Mouse (Mus musculus): Measurements from ENCODE around the gene Rnf187. TPM values are rescaled to one million over a fixed set of nuclear protein-coding genes. Genes with fewer than 3 reads are reported as not detected.

Rnf187 gene
- polyA plus RNA-seq, 1 experiment from 2014 or later: 381 TPM

GRCm38 (mm10) chr11:58951210-58951609 is 12.5 kb upstream of the Rnf187 start:
- no peak overlapping the region for H3K27ac ChIP-seq (ENCODE audit: low read depth, low read length)
- H3K4me2 ChIP-seq: no peak overlapping the region
- 83% methylated on average over 5 of the region's 5 CpGs for WGBS

GRCm38 (mm10) chr11:58949480-58950431 is 11.0 kb upstream of the Rnf187 start:
- ATAC-seq (ENCODE audit: low FRiP score) (peak; percentile 53), DNase-seq (ENCODE audit: low spot score, missing footprints) (peak; percentile 95)
- Histone ChIP-seq H3K4me3 (ENCODE audit: low read depth, low read length) (peak overlapping the region; percentile 57), H3K36me3 (ENCODE audit: control insufficient read depth, insufficient read depth, low read length) (no peaks in the 10 kb centered on the region), H3K9ac (ENCODE audit: low read length) (peak overlapping the region; percentile 96), H3K27ac (ENCODE audit: low read depth, low read length) (peak overlapping the region; percentile 98), H3K9me3 (ENCODE audit: control insufficient read depth, low read length) (no peaks in the 10 kb centered on the region), H3K27me3 (ENCODE audit: control insufficient read depth, insufficient read depth, low read length) (no peaks in the 10 kb centered on the region), H3K4me2 (peak overlapping the region; percentile 83), H3K4me1 (ENCODE audit: control insufficient read depth, insufficient read depth, low read length) (peaks cover 15% of the 10 kb centered on the region)
- 5% methylated on average over 20 of the region's 20 CpGs for WGBS

More at GRCm38 (mm10) chr11:58951210-58951609, 12.5 kb upstream of the Rnf187 start:
- DNase-seq (ENCODE audit: low spot score, missing footprints) (peak; percentile 84), ATAC-seq (ENCODE audit: low FRiP score) (no peak)
- no peaks in the 10 kb centered on the region for H3K36me3 ChIP-seq (ENCODE audit: control insufficient read depth, insufficient read depth, low read length)
- no peaks in the 10 kb centered on the region for H3K27me3 ChIP-seq (ENCODE audit: control insufficient read depth, insufficient read depth, low read length)
- no peak overlapping the region for H3K4me3 ChIP-seq (ENCODE audit: low read depth, low read length)
- H3K4me1 ChIP-seq (ENCODE audit: control insufficient read depth, insufficient read depth, low read length): peaks cover 22% of the 10 kb centered on the region
- H3K9me3 ChIP-seq (ENCODE audit: control insufficient read depth, low read length): no peaks in the 10 kb centered on the region
- H3K9ac ChIP-seq (ENCODE audit: low read length): no peak overlapping the region

GRCm38 (mm10) chr11:58948542-58949479 is 10.1 kb upstream of the Rnf187 start, which contains the start of gene Hist3h2ba:
TSS of gene Hist3h2ba (plus strand) at chr11:58948920.
- Histone ChIP-seq H3K27ac (ENCODE audit: low read depth, low read length) (peak within 1 kb of the TSS; percentile 98), H3K4me3 (ENCODE audit: low read depth, low read length) (peak within 1 kb of the TSS; percentile 57), H3K27me3 (ENCODE audit: control insufficient read depth, insufficient read depth, low read length) (no peaks in the 10 kb centered on the region), H3K9me3 (ENCODE audit: control insufficient read depth, low read length) (no peaks in the 10 kb centered on the region), H3K9ac (ENCODE audit: low read length) (peak within 1 kb of the TSS; percentile 96), H3K4me2 (peak within 1 kb of the TSS; percentile 83), H3K36me3 (ENCODE audit: control insufficient read depth, insufficient read depth, low read length) (no peaks in the 10 kb centered on the region), H3K4me1 (ENCODE audit: control insufficient read depth, insufficient read depth, low read length) (peaks cover 15% of the 10 kb centered on the region)
- peak; percentile 91 for ATAC-seq (ENCODE audit: low FRiP score)
- peak; percentile 98 for DNase-seq (ENCODE audit: low spot score, missing footprints)
- WGBS: under 1% methylated on average over 48 of the region's 48 CpGs

- peak overlapping the region; percentile 83 for H3K4me2 ChIP-seq
- H3K27ac ChIP-seq (ENCODE audit: low read depth, low read length): peak overlapping the region; percentile 98
- H3K4me1 ChIP-seq (ENCODE audit: control insufficient read depth, insufficient read depth, low read length): peaks cover 11% of the 10 kb centered on the region
- WGBS: 20% methylated on average over 23 of the region's 23 CpGs
- DNase-seq (ENCODE audit: low spot score, missing footprints) (peak; percentile 92), ATAC-seq (ENCODE audit: low FRiP score) (peak; percentile 47; the same call in 1 of the 2 replicates)
- no peaks in the 10 kb centered on the region for H3K27me3 ChIP-seq (ENCODE audit: control insufficient read depth, insufficient read depth, low read length)
- H3K9me3 ChIP-seq (ENCODE audit: control insufficient read depth, low read length): no peaks in the 10 kb centered on the region
- H3K36me3 ChIP-seq (ENCODE audit: control insufficient read depth, insufficient read depth, low read length): no peaks in the 10 kb centered on the region
- peak overlapping the region; percentile 80 for H3K9ac ChIP-seq (ENCODE audit: low read length)
- H3K4me3 ChIP-seq (ENCODE audit: low read depth, low read length): peak overlapping the region; percentile 57
Observed at GRCm38 (mm10) chr11:58947798-58948528, 9.2 kb upstream of the Rnf187 start.

GRCm38 (mm10) chr11:58947306-58947705 is 8.6 kb upstream of the Rnf187 start:
- no peak for ATAC-seq (ENCODE audit: low FRiP score)
- DNase-seq (ENCODE audit: low spot score, missing footprints): no peak
- Histone ChIP-seq H3K9me3 (ENCODE audit: control insufficient read depth, low read length) (no peaks in the 10 kb centered on the region), H3K9ac (ENCODE audit: low read length) (peak overlapping the region; percentile 80; the same call in 1 of the 2 replicates), H3K4me3 (ENCODE audit: low read depth, low read length) (no peak overlapping the region), H3K27me3 (ENCODE audit: control insufficient read depth, insufficient read depth, low read length) (no peaks in the 10 kb centered on the region), H3K4me2 (peak overlapping the region; percentile 83; the same call in 1 of the 2 replicates), H3K4me1 (ENCODE audit: control insufficient read depth, insufficient read depth, low read length) (peaks cover 11% of the 10 kb centered on the region), H3K36me3 (ENCODE audit: control insufficient read depth, insufficient read depth, low read length) (no peaks in the 10 kb centered on the region), H3K27ac (ENCODE audit: low read depth, low read length) (no peak overlapping the region)
- WGBS: 81% methylated on average over 3 of the region's 3 CpGs

GRCm38 (mm10) chr11:58944136-58944535 is 5.4 kb upstream of the Rnf187 start:
- Histone ChIP-seq H3K4me3 (ENCODE audit: low read depth, low read length) (no peak overlapping the region), H3K27ac (ENCODE audit: low read depth, low read length) (no peak overlapping the region)

GRCm38 (mm10) chr11:58939088-58939439 is 348 bp upstream of the Rnf187 start:
- H3K4me2 ChIP-seq: peak overlapping the region; percentile 98
- H3K36me3 ChIP-seq (ENCODE audit: control insufficient read depth, insufficient read depth, low read length): peaks cover 5% of the 10 kb centered on the region; the same call in 1 of the 2 replicates
- peaks cover 14% of the 10 kb centered on the region for H3K4me1 ChIP-seq (ENCODE audit: control insufficient read depth, insufficient read depth, low read length)
- H3K9me3 ChIP-seq (ENCODE audit: control insufficient read depth, low read length): no peaks in the 10 kb centered on the region
- peak overlapping the region; percentile 97 for H3K9ac ChIP-seq (ENCODE audit: low read length)
- H3K4me3 ChIP-seq (ENCODE audit: low read depth, low read length): peak overlapping the region; percentile 90; the same call in 1 of the 2 replicates
- no peak for ATAC-seq (ENCODE audit: low FRiP score)
- H3K27me3 ChIP-seq (ENCODE audit: control insufficient read depth, insufficient read depth, low read length): no peaks in the 10 kb centered on the region
- H3K27ac ChIP-seq (ENCODE audit: low read depth, low read length): peak overlapping the region; percentile 72
- WGBS: 17% methylated on average over 6 of the region's 6 CpGs
- no peak for DNase-seq (ENCODE audit: low spot score, missing footprints)

More at GRCm38 (mm10) chr11:58944136-58944535, 5.4 kb upstream of the Rnf187 start:
- H3K4me2 ChIP-seq: no peak overlapping the region
- no peak overlapping the region for H3K9ac ChIP-seq (ENCODE audit: low read length)
- H3K36me3 ChIP-seq (ENCODE audit: control insufficient read depth, insufficient read depth, low read length): no peaks in the 10 kb centered on the region
- no peaks in the 10 kb centered on the region for H3K9me3 ChIP-seq (ENCODE audit: control insufficient read depth, low read length)
- ATAC-seq (ENCODE audit: low FRiP score) (no peak), DNase-seq (ENCODE audit: low spot score, missing footprints) (no peak)
- WGBS: 74% methylated on average over 5 of the region's 5 CpGs
- H3K4me1 ChIP-seq (ENCODE audit: control insufficient read depth, insufficient read depth, low read length): 0 out of 2 replicates have a peak, but pooled peaks cover 4% of the 10 kb centered on the region
- H3K27me3 ChIP-seq (ENCODE audit: control insufficient read depth, insufficient read depth, low read length): no peaks in the 10 kb centered on the region

- Histone ChIP-seq H3K4me3 (ENCODE audit: low read depth, low read length) (peak overlapping the region; percentile 90), H3K4me1 (ENCODE audit: control insufficient read depth, insufficient read depth, low read length) (peaks cover 14% of the 10 kb centered on the region), H3K4me2 (peak overlapping the region; percentile 98), H3K36me3 (ENCODE audit: control insufficient read depth, insufficient read depth, low read length) (peaks cover 12% of the 10 kb centered on the region), H3K9ac (ENCODE audit: low read length) (peak overlapping the region; percentile 97), H3K27me3 (ENCODE audit: control insufficient read depth, insufficient read depth, low read length) (no peaks in the 10 kb centered on the region), H3K9me3 (ENCODE audit: control insufficient read depth, low read length) (no peaks in the 10 kb centered on the region), H3K27ac (ENCODE audit: low read depth, low read length) (peak overlapping the region; percentile 84)
- DNase-seq (ENCODE audit: low spot score, missing footprints): peak; percentile 93
- ATAC-seq (ENCODE audit: low FRiP score): peak; percentile 17; the same call in 1 of the 2 replicates
- 3% methylated on average over 13 of the region's 13 CpGs for WGBS
Observed at GRCm38 (mm10) chr11:58937909-58938308, 807 bp downstream of the Rnf187 start.
